Mouse (Mus musculus): ENCODE data around the gene Erc1. TPM values are rescaled to one million over a fixed set of nuclear protein-coding genes. Genes with fewer than 3 reads are reported as not detected.
"Not testable (repeated sequence)": the region's sequence is repeated elsewhere in the genome, so short reads cannot be mapped to it uniquely, and the experiment has no call there.

The Erc1 gene
- polyA plus RNA-seq, 1 experiment from 2014 or later = 12.7 TPM

DNA sequence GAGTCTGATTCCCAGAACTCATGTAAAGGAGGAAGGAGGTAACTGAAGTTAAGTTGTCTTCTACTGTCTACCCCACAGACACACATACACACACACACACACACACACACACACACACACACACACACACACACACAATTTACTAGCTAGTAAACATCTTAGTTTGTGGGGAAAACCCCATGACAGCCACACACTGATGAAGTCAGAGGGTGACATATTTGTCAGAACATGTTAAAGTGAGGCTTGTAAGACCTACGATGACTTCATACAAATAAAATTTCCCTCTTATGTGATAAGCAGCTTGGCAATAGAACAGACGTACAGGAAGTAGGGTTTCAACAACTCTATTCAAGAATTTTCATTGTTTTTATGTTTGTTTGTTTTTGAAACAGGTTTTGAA, 185.0 kb downstream of the Erc1 start:
- ATAC-seq (replicated peaks; ENCODE audit: extremely low read depth, insufficient read depth, low FRiP score) = no peak
- Histone ChIP-seq H3K9ac (ENCODE audit: low read length) (no peak overlapping the region), H3K9me3 (replicated peaks; ENCODE audit: control insufficient read depth, low read length) (no peaks in the 10 kb centered on the region), H3K4me3 (ENCODE audit: low read length) (no peak overlapping the region), H3K27me3 (ENCODE audit: control insufficient read depth, insufficient read depth, low read length) (no peaks in the 10 kb centered on the region), H3K4me1 (ENCODE audit: control insufficient read depth, insufficient read depth, low read length) (peaks cover 13% of the 10 kb centered on the region), H3K27ac (ENCODE audit: low read length) (no peak overlapping the region), H3K4me2 (ENCODE audit: low read depth, low read length) (no peak overlapping the region), H3K36me3 (ENCODE audit: control insufficient read depth, insufficient read depth) (no peaks in the 10 kb centered on the region)
- 25% methylated on average over 2 of the region's 2 CpGs for WGBS

DNA sequence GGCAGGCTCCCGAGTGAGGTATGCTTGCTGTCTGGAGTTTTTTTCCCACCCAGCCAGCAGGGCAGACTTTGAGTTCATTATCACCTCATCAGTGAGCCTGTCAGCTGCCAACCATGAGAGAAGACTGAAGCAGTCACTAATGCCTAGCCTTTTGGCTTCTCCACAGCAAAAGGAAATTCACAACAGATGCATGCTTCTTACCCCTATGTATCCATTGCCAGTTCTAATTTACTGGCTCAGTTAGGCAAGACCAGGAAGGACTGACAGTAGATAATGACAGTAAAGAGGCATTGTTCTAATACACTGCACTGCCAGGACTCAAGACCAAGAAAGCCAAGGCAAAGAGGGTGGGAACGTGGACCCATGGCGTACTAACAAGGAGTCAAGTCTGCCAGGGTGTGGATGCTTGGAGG, 186.9 kb downstream of the Erc1 start:
- Histone ChIP-seq H3K27me3 (ENCODE audit: control insufficient read depth, insufficient read depth, low read length) (no peaks in the 10 kb centered on the region), H3K9ac (ENCODE audit: low read length) (no peak overlapping the region), H3K9me3 (replicated peaks; ENCODE audit: control insufficient read depth, low read length) (no peaks in the 10 kb centered on the region), H3K27ac (ENCODE audit: low read length) (no peak overlapping the region), H3K4me3 (ENCODE audit: low read length) (no peak overlapping the region), H3K4me1 (ENCODE audit: control insufficient read depth, insufficient read depth, low read length) (peaks cover 13% of the 10 kb centered on the region), H3K4me2 (ENCODE audit: low read depth, low read length) (no peak overlapping the region), H3K36me3 (ENCODE audit: control insufficient read depth, insufficient read depth) (no peaks in the 10 kb centered on the region)
- 46% methylated on average over 3 of the region's 3 CpGs for WGBS
- peak; percentile 32; the same call in 1 of the 2 replicates for ATAC-seq (replicated peaks; ENCODE audit: extremely low read depth, insufficient read depth, low FRiP score)

DNA sequence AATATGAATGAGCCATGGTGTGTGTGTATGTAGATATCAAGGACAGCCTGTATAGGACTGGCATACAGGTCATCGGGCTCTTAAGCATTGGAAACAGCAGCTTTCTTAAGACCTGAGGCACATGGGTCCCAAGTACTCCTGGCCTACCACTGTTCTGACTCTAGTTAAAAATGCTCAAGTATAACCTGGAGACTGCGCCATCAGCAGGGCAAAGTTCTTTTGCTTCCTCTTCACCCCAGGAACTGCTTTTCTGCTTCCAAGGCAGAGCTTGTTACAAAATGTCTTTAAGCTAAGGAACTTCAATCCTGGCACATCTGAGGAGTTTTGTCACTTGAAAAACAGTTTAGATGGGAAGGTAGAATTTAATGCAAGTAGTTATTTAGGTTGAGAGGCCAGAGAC, 189.5 kb downstream of the Erc1 start:
- Histone ChIP-seq H3K4me2 (ENCODE audit: low read depth, low read length) (no peak overlapping the region), H3K4me1 (ENCODE audit: control insufficient read depth, insufficient read depth, low read length) (peaks cover 13% of the 10 kb centered on the region), H3K27ac (ENCODE audit: low read length) (no peak overlapping the region), H3K27me3 (ENCODE audit: control insufficient read depth, insufficient read depth, low read length) (no peaks in the 10 kb centered on the region), H3K9ac (ENCODE audit: low read length) (no peak overlapping the region), H3K36me3 (ENCODE audit: control insufficient read depth, insufficient read depth) (no peaks in the 10 kb centered on the region), H3K4me3 (ENCODE audit: low read length) (no peak overlapping the region), H3K9me3 (replicated peaks; ENCODE audit: control insufficient read depth, low read length) (no peaks in the 10 kb centered on the region)
- WGBS = 97% methylated on average over 2 of the region's 2 CpGs
- no peak for ATAC-seq (replicated peaks; ENCODE audit: extremely low read depth, insufficient read depth, low FRiP score)

DNA sequence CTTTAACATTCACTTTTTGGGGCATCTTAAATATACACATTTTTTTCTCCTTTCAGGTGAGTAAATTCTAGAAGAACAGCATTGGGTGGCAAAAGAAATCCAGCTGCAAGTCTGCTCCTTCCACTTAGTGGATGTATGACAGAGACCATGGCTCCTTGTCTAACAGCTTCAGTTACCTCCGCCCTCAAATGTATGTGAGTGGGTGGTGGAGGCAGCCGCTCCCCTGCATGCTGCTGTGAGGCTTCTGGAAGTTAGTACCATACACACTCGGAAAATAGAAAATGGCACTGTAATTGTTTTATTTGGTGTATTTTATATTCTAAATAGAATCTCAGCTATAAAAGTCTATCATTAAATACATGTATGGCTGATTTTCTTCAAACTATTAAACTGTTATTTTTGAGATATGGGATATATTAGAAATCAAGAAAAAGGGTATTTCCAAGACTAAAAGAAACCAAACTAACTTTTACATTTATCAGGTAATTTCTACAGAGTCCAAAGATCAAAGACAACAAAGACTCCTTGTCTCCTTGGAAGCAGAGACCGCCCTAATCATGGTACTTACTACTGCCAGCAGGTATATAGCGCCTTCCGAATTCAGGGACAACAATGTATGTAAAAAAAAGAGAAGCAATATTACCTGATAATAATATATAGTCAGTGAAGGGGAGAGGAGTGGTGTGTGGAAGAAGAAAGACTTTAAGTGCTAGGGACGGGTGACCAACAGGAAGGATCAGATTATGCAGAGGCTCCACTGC, 190.4 kb downstream of the Erc1 start:
- Histone ChIP-seq H3K36me3 (ENCODE audit: control insufficient read depth, insufficient read depth) (no peaks in the 10 kb centered on the region), H3K4me1 (ENCODE audit: control insufficient read depth, insufficient read depth, low read length) (peaks cover 8% of the 10 kb centered on the region), H3K27ac (ENCODE audit: low read length) (no peak overlapping the region), H3K9me3 (replicated peaks; ENCODE audit: control insufficient read depth, low read length) (no peaks in the 10 kb centered on the region), H3K4me2 (ENCODE audit: low read depth, low read length) (no peak overlapping the region), H3K4me3 (ENCODE audit: low read length) (no peak overlapping the region), H3K27me3 (ENCODE audit: control insufficient read depth, insufficient read depth, low read length) (no peaks in the 10 kb centered on the region), H3K9ac (ENCODE audit: low read length) (no peak overlapping the region)
- WGBS = 94% methylated on average over 7 of the region's 7 CpGs
- no peak for ATAC-seq (replicated peaks; ENCODE audit: extremely low read depth, insufficient read depth, low FRiP score)

DNA sequence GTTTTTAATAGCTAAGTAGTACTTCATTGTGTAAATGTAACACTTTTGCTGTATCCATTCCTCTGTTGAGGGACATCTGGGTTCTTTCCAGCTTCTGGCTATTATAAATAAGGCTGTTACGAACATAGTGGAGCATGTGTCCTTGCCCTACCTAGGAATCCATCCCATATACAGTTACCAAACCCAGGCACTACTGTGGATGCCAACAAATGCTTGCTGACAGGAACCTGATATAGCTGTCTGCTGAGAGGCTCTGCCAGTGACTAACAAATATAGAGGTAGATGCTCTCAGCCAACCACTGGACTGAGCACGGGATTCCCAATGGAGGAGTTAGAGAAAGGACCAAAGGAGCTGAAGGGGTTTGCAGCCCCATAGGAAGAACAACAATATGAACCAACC, 193.2 kb downstream of the Erc1 start:
- H3K36me3 ChIP-seq (ENCODE audit: control insufficient read depth, insufficient read depth); H3K27me3 ChIP-seq (ENCODE audit: control insufficient read depth, insufficient read depth, low read length); H3K4me1 ChIP-seq (ENCODE audit: control insufficient read depth, insufficient read depth, low read length); H3K4me3 ChIP-seq (ENCODE audit: low read length); H3K4me2 ChIP-seq (ENCODE audit: low read depth, low read length); H3K9me3 ChIP-seq (replicated peaks; ENCODE audit: control insufficient read depth, low read length); H3K9ac ChIP-seq (ENCODE audit: low read length): not testable (repeated sequence)
- WGBS = 51% methylated on average over 2 of the region's 2 CpGs
- peak overlapping the region; percentile 76 for H3K27ac ChIP-seq (ENCODE audit: low read length)
- peak; percentile 63 for ATAC-seq (replicated peaks; ENCODE audit: extremely low read depth, insufficient read depth, low FRiP score)

DNA sequence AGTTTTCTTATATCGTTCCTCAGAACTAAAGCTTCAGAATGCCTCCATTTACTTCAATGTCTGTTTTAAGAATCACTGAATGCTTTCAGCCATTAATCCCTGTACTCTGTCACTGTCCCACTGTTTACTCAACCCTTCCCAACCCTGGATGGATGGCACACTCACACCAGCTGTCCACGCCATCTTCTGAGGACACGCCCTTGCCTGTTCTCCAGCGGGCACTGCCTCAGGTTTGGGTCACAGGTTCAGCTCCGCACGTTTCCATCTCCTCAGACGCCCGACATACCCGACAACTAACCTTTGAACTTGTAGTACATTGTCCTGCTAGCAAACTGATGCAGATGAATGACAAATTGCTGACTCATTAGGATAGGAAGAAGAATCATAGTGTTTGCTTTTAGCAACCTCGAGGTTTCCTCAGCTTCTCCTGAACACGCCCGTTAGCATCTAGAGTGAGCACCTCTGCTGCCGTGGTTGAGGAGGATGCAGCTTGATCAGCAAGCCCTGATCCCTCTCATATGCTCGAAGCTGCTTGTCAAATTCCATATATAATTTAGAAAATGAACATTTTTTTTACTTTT, 204.0 kb downstream of the Erc1 start:
- H3K4me3 ChIP-seq (ENCODE audit: low read length) = no peak overlapping the region
- H3K36me3 ChIP-seq (ENCODE audit: control insufficient read depth, insufficient read depth) = no peaks in the 10 kb centered on the region
- WGBS = 74% methylated on average over 14 of the region's 14 CpGs
- H3K27ac ChIP-seq (ENCODE audit: low read length) = no peak overlapping the region
- H3K9me3 ChIP-seq (replicated peaks; ENCODE audit: control insufficient read depth, low read length) = no peaks in the 10 kb centered on the region
- H3K9ac ChIP-seq (ENCODE audit: low read length) = no peak overlapping the region
- no peak for ATAC-seq (replicated peaks; ENCODE audit: extremely low read depth, insufficient read depth, low FRiP score)
- H3K4me1 ChIP-seq (ENCODE audit: control insufficient read depth, insufficient read depth, low read length) = peaks cover 7% of the 10 kb centered on the region
- H3K4me2 ChIP-seq (ENCODE audit: low read depth, low read length) = no peak overlapping the region
- no peaks in the 10 kb centered on the region for H3K27me3 ChIP-seq (ENCODE audit: control insufficient read depth, insufficient read depth, low read length)

DNA sequence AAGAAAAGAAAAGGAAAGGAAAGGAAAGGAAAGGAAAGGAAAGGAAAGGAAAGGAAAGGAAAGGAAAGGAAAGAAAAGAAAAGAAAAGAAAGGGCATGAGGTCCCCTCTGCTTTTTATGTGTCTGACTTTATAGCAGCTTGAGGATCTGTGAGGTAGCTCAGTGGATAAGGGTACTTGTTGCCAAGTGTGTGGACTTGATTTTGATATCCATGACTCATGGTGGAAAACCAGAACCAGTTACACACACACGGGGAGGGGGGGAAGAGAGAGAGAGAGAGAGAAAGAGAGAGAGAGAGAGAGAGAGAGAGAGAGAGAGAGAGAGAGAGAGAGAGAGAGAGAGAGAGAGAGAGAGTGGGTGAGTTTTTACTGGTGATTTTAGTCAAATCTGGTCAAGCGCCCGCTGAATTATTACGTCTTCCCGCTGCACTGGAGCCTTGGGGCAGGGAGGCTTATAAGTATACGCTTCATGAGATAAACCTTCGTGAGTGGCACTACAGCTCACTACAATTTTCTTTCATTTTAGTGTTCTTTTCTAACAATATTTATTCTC, 204.7 kb downstream of the Erc1 start:
- no peak overlapping the region for H3K4me2 ChIP-seq (ENCODE audit: low read depth, low read length)
- no peak overlapping the region for H3K27ac ChIP-seq (ENCODE audit: low read length)

DNA sequence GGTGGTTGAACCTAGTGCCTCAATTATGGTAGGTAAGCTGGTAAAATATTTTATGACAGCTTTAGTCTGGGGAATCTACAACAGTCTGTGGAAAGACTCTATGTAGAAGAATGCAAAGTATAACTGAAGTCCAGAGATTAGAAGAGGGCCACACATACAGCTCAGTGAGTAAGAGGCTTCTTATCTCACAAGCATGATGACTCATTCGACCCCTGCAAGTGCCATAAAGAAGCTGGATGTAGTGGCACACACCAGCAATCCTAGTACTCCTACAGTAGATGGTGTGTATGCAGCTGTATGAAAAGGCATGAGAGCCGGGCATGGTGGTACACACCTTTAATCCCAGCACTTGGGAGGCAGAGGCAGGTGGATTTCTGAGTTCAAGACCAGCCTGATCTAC, 205.2 kb downstream of the Erc1 start:
- 30% methylated on average over 2 of the region's 2 CpGs for WGBS
- ATAC-seq (replicated peaks; ENCODE audit: extremely low read depth, insufficient read depth, low FRiP score) = peak; percentile 65; the same call in 1 of the 2 replicates
- peak overlapping the region; percentile 46; the same call in 1 of the 2 replicates for H3K27ac ChIP-seq (ENCODE audit: low read length)

More for the DNA sequence above, 204.7 kb downstream of the Erc1 start:
- 82% methylated on average over 7 of the region's 7 CpGs for WGBS
- H3K4me3 ChIP-seq (ENCODE audit: low read length) = no peak overlapping the region
- H3K4me1 ChIP-seq (ENCODE audit: control insufficient read depth, insufficient read depth, low read length) = peaks cover 7% of the 10 kb centered on the region
- ATAC-seq (replicated peaks; ENCODE audit: extremely low read depth, insufficient read depth, low FRiP score) = no peak
- no peaks in the 10 kb centered on the region for H3K9me3 ChIP-seq (replicated peaks; ENCODE audit: control insufficient read depth, low read length)
- no peak overlapping the region for H3K9ac ChIP-seq (ENCODE audit: low read length)
- H3K27me3 ChIP-seq (ENCODE audit: control insufficient read depth, insufficient read depth, low read length) = no peaks in the 10 kb centered on the region
- no peaks in the 10 kb centered on the region for H3K36me3 ChIP-seq (ENCODE audit: control insufficient read depth, insufficient read depth)

DNA sequence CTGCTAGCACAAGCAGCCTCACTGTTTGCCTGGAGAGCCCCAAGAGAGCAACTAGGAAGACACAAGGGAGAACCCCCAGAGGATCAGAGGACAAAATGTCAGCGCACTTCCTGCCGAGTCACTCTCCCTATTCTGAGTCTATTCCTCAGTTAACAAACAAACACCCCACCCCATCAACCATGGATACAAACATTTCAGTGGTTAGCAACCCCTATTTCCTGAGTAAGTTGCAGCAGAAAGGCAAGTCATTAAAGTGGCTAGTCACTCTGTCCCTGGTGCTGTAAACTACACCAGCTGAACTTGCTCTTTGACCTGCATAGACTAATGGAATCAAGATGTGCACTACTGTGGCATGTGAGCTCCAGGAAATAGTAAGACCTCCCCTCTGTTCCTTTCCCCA, 212.3 kb downstream of the Erc1 start:
- Histone ChIP-seq H3K9ac (ENCODE audit: low read length) (no peak overlapping the region), H3K27me3 (ENCODE audit: control insufficient read depth, insufficient read depth, low read length) (no peaks in the 10 kb centered on the region), H3K27ac (ENCODE audit: low read length) (no peak overlapping the region), H3K4me2 (ENCODE audit: low read depth, low read length) (no peak overlapping the region), H3K36me3 (ENCODE audit: control insufficient read depth, insufficient read depth) (no peaks in the 10 kb centered on the region), H3K4me3 (ENCODE audit: low read length) (no peak overlapping the region), H3K4me1 (ENCODE audit: control insufficient read depth, insufficient read depth, low read length) (no peaks in the 10 kb centered on the region), H3K9me3 (replicated peaks; ENCODE audit: control insufficient read depth, low read length) (no peaks in the 10 kb centered on the region)
- 45% methylated on average over 2 of the region's 2 CpGs for WGBS
- no peak for ATAC-seq (replicated peaks; ENCODE audit: extremely low read depth, insufficient read depth, low FRiP score)

More for the DNA sequence above, 205.2 kb downstream of the Erc1 start:
- no peaks in the 10 kb centered on the region for H3K36me3 ChIP-seq (ENCODE audit: control insufficient read depth, insufficient read depth)
- no peak overlapping the region for H3K4me2 ChIP-seq (ENCODE audit: low read depth, low read length)
- no peak overlapping the region for H3K4me3 ChIP-seq (ENCODE audit: low read length)
- H3K27me3 ChIP-seq (ENCODE audit: control insufficient read depth, insufficient read depth, low read length) = no peaks in the 10 kb centered on the region
- H3K9ac ChIP-seq (ENCODE audit: low read length) = no peak overlapping the region
- H3K4me1 ChIP-seq (ENCODE audit: control insufficient read depth, insufficient read depth, low read length) = peaks cover 7% of the 10 kb centered on the region
- H3K9me3 ChIP-seq (replicated peaks; ENCODE audit: control insufficient read depth, low read length) = no peaks in the 10 kb centered on the region

Data from heart, embryonic 16.5 days (tissue).